Mouse (Mus musculus) heart, adult 2 months (tissue): ENCODE results near the gene Plxna2. TPM values are rescaled to one million over a fixed set of nuclear protein-coding genes. Genes with fewer than 3 reads are reported as not detected.
A peak's percentile ranks its signal among the peaks of the same experiment; 100 is the strongest.

Experiments
- DNase-seq, 2 experiments: peaks; one replicate each; pipeline ENCODE4 v3.0.0; 2021
- H3K27ac ChIP-seq: fragments of 200-600 bp; 2 replicates; pipeline ENCODE4 v1.8.1; 2022
- H3K27me3 ChIP-seq: fragments of 200-500 bp; 2 replicates; pipeline ENCODE4 v1.6.1; 2012; ENCODE audit warnings: mild to moderate bottlenecking, low read length, inconsistent platforms, mixed read lengths; ENCODE audit not compliant: control insufficient read depth, insufficient read depth
- H3K36me3 ChIP-seq: fragments of 200-500 bp; 2 replicates; pipeline ENCODE4 v1.6.1; 2012; ENCODE audit warnings: low read length, inconsistent platforms; ENCODE audit not compliant: control insufficient read depth, insufficient read depth
- H3K4me1 ChIP-seq: fragments of 200-500 bp; 2 replicates; pipeline ENCODE4 v1.6.1; 2011; ENCODE audit warnings: low read length; ENCODE audit not compliant: control insufficient read depth, insufficient read depth
- H3K4me3 ChIP-seq: fragments of 200-600 bp; 2 replicates; pipeline ENCODE4 v1.8.1; 2022
- H3K79me2 ChIP-seq: fragments of 200-500 bp; replicated peaks from 2 replicates; pipeline ENCODE4 v1.6.1; 2012; ENCODE audit warnings: mild to moderate bottlenecking, inconsistent platforms, low read length, moderate library complexity, mixed read lengths; ENCODE audit not compliant: control insufficient read depth, insufficient read depth
- H3K9ac ChIP-seq: fragments of 200-500 bp; 2 replicates; pipeline ENCODE4 v1.6.1; 2012; ENCODE audit warnings: low read depth, mild to moderate bottlenecking, control low read depth, inconsistent platforms, low read length, mixed read lengths
- CTCF ChIP-seq: fragments of 200-600 bp; IDR thresholded peaks from 2 replicates; pipeline ENCODE4 v1.8.1; 2022; ENCODE audit warnings: antibody characterized with exemption, mild to moderate bottlenecking, moderate library complexity
- EP300 ChIP-seq: fragments of 200-500 bp; IDR thresholded peaks from 2 replicates; pipeline ENCODE4 v1.6.1; 2011; ENCODE audit warnings: low read depth, low read length, control low read depth; ENCODE audit not compliant: insufficient read depth
- POLR2A ChIP-seq: fragments of 200-500 bp; IDR thresholded peaks from 2 replicates; pipeline ENCODE4 v1.6.1; 2011; ENCODE audit warnings: mild to moderate bottlenecking, low read depth, low read length, control low read depth; ENCODE audit not compliant: insufficient read depth
- WGBS: fragments of 180-500 bp; shearing (Covaris S2); methylation state at CpG from one replicate; pipeline ENCODE4 v1.1.7; 2018; 5-methylcytosine and 5-hydroxymethylcytosine counted together
- intact Hi-C: fragments of 180-260 bp; cut with DNase I; formaldehyde crosslinking; loops from one replicate; pipeline ENCODE4 v1.15.1; 2025
- polyA plus RNA-seq: library from polyadenylated mRNA; depleted of rRNA; stranded (reverse); fragments of >200 nt; gene quantifications from 2 replicates; pipeline ENCODE4 v1.2.3, GENCODE M21; 2012
- total RNA-seq, 2 experiments: library from RNA; stranded (reverse); gene quantifications; 2 replicates each; pipeline ENCODE4 v1.2.3; 2021

Plxna2 gene
- total and polyA plus RNA-seq, 3 experiments: 9.8 to 30.6 (median 22.6) TPM

GRCm38 (mm10) chr1:194712373-194712772, 94.4 kb downstream of the Plxna2 start:
- H3K4me1 ChIP-seq: no peaks in the 10 kb centered on the region
- no peak overlapping the region for H3K9ac ChIP-seq
- H3K79me2 ChIP-seq: no peaks in the 10 kb centered on the region
- no peak overlapping the region for H3K27ac ChIP-seq
- DNase-seq: no peak
- no peak for TF ChIP-seq EP300
- no peak for TF ChIP-seq POLR2A
- no peak for TF ChIP-seq CTCF
- 70% methylated on average over 2 of the region's 2 CpGs for WGBS
- intact Hi-C loops: no loop called here
- no peaks in the 10 kb centered on the region for H3K27me3 ChIP-seq
- no peak overlapping the region for H3K4me3 ChIP-seq
- peaks cover 2% of the 10 kb centered on the region for H3K36me3 ChIP-seq

GRCm38 (mm10) chr1:194714138-194715031, 96.4 kb downstream of the Plxna2 start:
- Histone ChIP-seq H3K79me2 (peaks cover 2% of the 10 kb centered on the region; the same call in 1 of the 2 replicates), H3K36me3 (peaks cover 2% of the 10 kb centered on the region), H3K4me3 (no peak overlapping the region), H3K27ac (no peak overlapping the region), H3K4me1 (no peaks in the 10 kb centered on the region; the same call in none of the 2 replicates), H3K27me3 (no peaks in the 10 kb centered on the region), H3K9ac (no peak overlapping the region)
- intact Hi-C loops: no loop called here
- no peak for DNase-seq
- TF ChIP-seq EP300: no peak
- TF ChIP-seq CTCF: no peak
- TF ChIP-seq POLR2A: no peak
- WGBS: 93% methylated on average over 4 of the region's 4 CpGs

- H3K36me3 ChIP-seq: peaks cover 9% of the 10 kb centered on the region
- H3K4me3 ChIP-seq: no peak overlapping the region
- H3K4me1 ChIP-seq: no peaks in the 10 kb centered on the region; the same call in none of the 2 replicates
- H3K79me2 ChIP-seq: peaks cover 2% of the 10 kb centered on the region; the same call in 1 of the 2 replicates
- intact Hi-C loops: no loop called here
- H3K9ac ChIP-seq: no peak overlapping the region
- DNase-seq: no peak
- H3K27ac ChIP-seq: no peak overlapping the region
- TF ChIP-seq POLR2A (no peak), EP300 (no peak)
- no peaks in the 10 kb centered on the region for H3K27me3 ChIP-seq
- 84% methylated on average over 1 of the region's 1 CpGs for WGBS
Measured at GRCm38 (mm10) chr1:194717451-194717874, 99.4 kb downstream of the Plxna2 start.

- intact Hi-C loops: no loop called here
- no peak for DNase-seq
- Histone ChIP-seq H3K4me3 (no peak overlapping the region), H3K9ac (no peak overlapping the region), H3K27me3 (no peaks in the 10 kb centered on the region), H3K79me2 (peaks cover 2% of the 10 kb centered on the region; the same call in 1 of the 2 replicates), H3K27ac (no peak overlapping the region), H3K36me3 (peaks cover 21% of the 10 kb centered on the region), H3K4me1 (peaks cover 5% of the 10 kb centered on the region)
- WGBS: 91% methylated on average over 4 of the region's 4 CpGs
- TF ChIP-seq CTCF (no peak), EP300 (no peak), POLR2A (no peak)
Measured at GRCm38 (mm10) chr1:194720406-194720805, 102.4 kb downstream of the Plxna2 start.

- TF ChIP-seq EP300 (no peak), CTCF (no peak), POLR2A (no peak)
Measured at GRCm38 (mm10) chr1:194721260-194721659, 103.2 kb downstream of the Plxna2 start.

GRCm38 (mm10) chr1:194722329-194722728, 104.3 kb downstream of the Plxna2 start:
- intact Hi-C loops: loop anchor here (1.0 kb wide), 1 partner anchor 103 kb away; no protein-coding TSS in a partner anchor
- H3K27ac ChIP-seq: no peak overlapping the region
- TF ChIP-seq CTCF: peak; percentile 88
- TF ChIP-seq EP300: peak; percentile 56; the same call in 1 of the 2 replicates
- no peak for TF ChIP-seq POLR2A
- H3K79me2 ChIP-seq: peaks cover 2% of the 10 kb centered on the region; the same call in 1 of the 2 replicates
- peak; percentile 70 to 82 for DNase-seq
- peaks cover 25% of the 10 kb centered on the region for H3K36me3 ChIP-seq
- no peak overlapping the region for H3K4me3 ChIP-seq
- WGBS: 46% methylated on average over 2 of the region's 2 CpGs
- H3K9ac ChIP-seq: no peak overlapping the region
- H3K4me1 ChIP-seq: peaks cover 9% of the 10 kb centered on the region
- no peaks in the 10 kb centered on the region for H3K27me3 ChIP-seq

More at GRCm38 (mm10) chr1:194721260-194721659, 103.2 kb downstream of the Plxna2 start:
- H3K36me3 ChIP-seq: peaks cover 24% of the 10 kb centered on the region
- WGBS: 90% methylated on average over 2 of the region's 2 CpGs
- intact Hi-C loops: no loop called here
- no peak overlapping the region for H3K4me3 ChIP-seq
- H3K9ac ChIP-seq: no peak overlapping the region
- H3K79me2 ChIP-seq: peaks cover 2% of the 10 kb centered on the region; the same call in 1 of the 2 replicates
- H3K4me1 ChIP-seq: peaks cover 9% of the 10 kb centered on the region
- H3K27me3 ChIP-seq: no peaks in the 10 kb centered on the region
- no peak for DNase-seq
- H3K27ac ChIP-seq: no peak overlapping the region
